Mouse (Mus musculus) neural tube, embryonic 13.5 days (tissue): ENCODE results near the gene Phf20. TPM values are rescaled to one million over a fixed set of nuclear protein-coding genes. Genes with fewer than 3 reads are reported as not detected.

Source experiments
- ATAC-seq: fragments of 200-750 bp; cut with Nextera tagmentation; 2 replicates; pipeline ENCODE4 v1.8.0; 2017; ENCODE audit warnings: low read depth, mild to moderate bottlenecking, moderate TSS enrichment, moderate library complexity
- H3K27ac ChIP-seq: fragments of 300-500 bp; sonication (generic); replicated peaks from 2 replicates; pipeline ENCODE4 v1.5.1; 2015; ENCODE audit warnings: moderate library complexity, mild to moderate bottlenecking, inconsistent platforms
- H3K27me3 ChIP-seq: fragments of 300-500 bp; sonication (generic); 2 replicates; pipeline ENCODE4 v1.6.1; 2015; ENCODE audit warnings: mild to moderate bottlenecking, inconsistent platforms
- H3K36me3 ChIP-seq: fragments of 300-500 bp; sonication (generic); 2 replicates; pipeline ENCODE4 v1.6.1; 2015; ENCODE audit warnings: mild to moderate bottlenecking, inconsistent platforms
- H3K4me1 ChIP-seq: fragments of 300-500 bp; sonication (generic); replicated peaks from 2 replicates; pipeline ENCODE4 v1.6.1; 2015; ENCODE audit warnings: inconsistent platforms
- H3K4me2 ChIP-seq: fragments of 300-500 bp; sonication (generic); 2 replicates; pipeline ENCODE4 v1.6.1; 2015; ENCODE audit warnings: inconsistent platforms, mild to moderate bottlenecking, moderate library complexity
- H3K4me3 ChIP-seq: fragments of 300-500 bp; sonication (generic); 2 replicates; pipeline ENCODE4 v1.5.1; 2015; ENCODE audit warnings: mild to moderate bottlenecking, inconsistent platforms
- H3K9ac ChIP-seq: fragments of 300-500 bp; sonication (generic); 2 replicates; pipeline ENCODE4 v1.6.1; 2015; ENCODE audit warnings: moderate library complexity, mild to moderate bottlenecking, inconsistent platforms
- H3K9me3 ChIP-seq: fragments of 300-500 bp; sonication (generic); 2 replicates; pipeline ENCODE4 v1.6.1; 2016; ENCODE audit warnings: inconsistent platforms
- whole genome bisulfite sequencing: fragments of 180-500 bp; shearing (Covaris S2); methylation state at CpG from one replicate; pipeline ENCODE4 v1.1.7; 2015; 5-methylcytosine and 5-hydroxymethylcytosine counted together
- polyA plus RNA-seq: library from polyadenylated mRNA; unstranded; fragments of >200 nt; fragmentation: Nextera tagmentation; extraction: Ambion mirVana; gene quantifications from 2 replicates; pipeline ENCODE4 v1.2.1, GENCODE M21; 2015

Gene Phf20
- polyA plus RNA-seq, 1 experiment from 2014 or later: 101 TPM

GRCm38 (mm10) chr2:156250761-156251160 lies 54.5 kb downstream of the Phf20 start:
- H3K4me1 ChIP-seq: no peaks in the 10 kb centered on the region
- no peak for ATAC-seq
- H3K9me3 ChIP-seq: no peaks in the 10 kb centered on the region
- no peak overlapping the region for H3K27ac ChIP-seq
- H3K4me2 ChIP-seq: no peak overlapping the region
- no peaks in the 10 kb centered on the region for H3K27me3 ChIP-seq
- no peak overlapping the region for H3K4me3 ChIP-seq
- peaks cover 64% of the 10 kb centered on the region for H3K36me3 ChIP-seq
- H3K9ac ChIP-seq: no peak overlapping the region

GRCm38 (mm10) chr2:156251291-156251690 lies 55.0 kb downstream of the Phf20 start:
- H3K9me3 ChIP-seq: no peaks in the 10 kb centered on the region
- H3K9ac ChIP-seq: no peak overlapping the region
- no peaks in the 10 kb centered on the region for H3K4me1 ChIP-seq
- 100% methylated on average over 1 of the region's 1 CpGs for WGBS
- no peak overlapping the region for H3K27ac ChIP-seq
- no peak overlapping the region for H3K4me2 ChIP-seq
- ATAC-seq: no peak
- H3K36me3 ChIP-seq: peaks cover 67% of the 10 kb centered on the region
- H3K27me3 ChIP-seq: no peaks in the 10 kb centered on the region
- H3K4me3 ChIP-seq: no peak overlapping the region

- peak overlapping the region; percentile 62 for H3K27ac ChIP-seq
- peak; percentile 40; the same call in 1 of the 2 replicates for ATAC-seq
Measured at GRCm38 (mm10) chr2:156257051-156257450, 60.8 kb downstream of the Phf20 start.

DNA sequence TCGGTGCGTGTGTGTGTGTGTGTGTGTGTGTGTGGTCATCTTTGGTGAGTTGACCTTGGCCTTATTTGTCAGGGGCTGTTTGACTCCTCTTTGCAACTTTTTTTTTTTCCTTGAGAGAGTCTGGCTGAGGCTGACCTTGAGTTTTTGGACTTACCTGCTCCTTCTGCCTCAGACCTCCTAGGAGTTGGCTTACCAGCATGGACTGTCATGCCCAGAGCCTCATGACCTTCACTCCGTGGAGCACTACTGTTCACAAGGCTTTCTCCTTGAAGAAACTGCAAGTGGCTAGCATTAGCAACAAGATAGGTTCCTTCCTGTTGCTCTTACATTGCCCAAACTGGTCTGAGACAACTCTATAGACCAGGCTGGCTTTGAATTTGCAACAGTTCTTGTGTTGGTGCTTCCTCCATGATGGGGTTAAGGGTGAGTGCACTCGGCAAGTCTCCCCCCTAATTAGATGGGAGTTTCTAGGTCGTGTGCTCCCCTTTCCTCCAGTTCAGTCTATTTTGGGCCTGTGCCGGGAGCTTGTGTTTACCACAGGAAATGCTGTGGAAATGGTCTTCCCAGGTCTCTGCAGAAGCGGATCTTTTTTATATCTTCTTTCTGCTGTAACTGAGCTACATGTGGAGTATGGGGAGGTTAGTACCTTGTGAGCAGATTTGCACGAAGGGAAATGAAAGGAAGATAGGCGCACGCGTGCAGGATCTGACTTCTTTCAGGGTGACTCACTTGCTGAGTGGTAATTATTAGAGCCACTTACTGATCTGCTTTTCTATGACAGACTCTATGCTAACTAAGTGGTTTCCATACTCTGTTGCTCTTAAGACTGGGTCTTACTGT lies 61.9 kb downstream of the Phf20 start:
- WGBS: 87% methylated on average over 11 of the region's 11 CpGs
- H3K36me3 ChIP-seq: peaks cover 59% of the 10 kb centered on the region
- no peak overlapping the region for H3K4me3 ChIP-seq
- no peak overlapping the region for H3K4me2 ChIP-seq
- ATAC-seq: no peak
- peak overlapping the region; percentile 62; the same call in 1 of the 2 replicates for H3K27ac ChIP-seq
- no peaks in the 10 kb centered on the region for H3K9me3 ChIP-seq
- peaks cover 10% of the 10 kb centered on the region for H3K4me1 ChIP-seq
- H3K27me3 ChIP-seq: no peaks in the 10 kb centered on the region
- H3K9ac ChIP-seq: no peak overlapping the region

More at GRCm38 (mm10) chr2:156257051-156257450, 60.8 kb downstream of the Phf20 start:
- Histone ChIP-seq H3K9ac (no peak overlapping the region), H3K4me3 (no peak overlapping the region), H3K27me3 (no peaks in the 10 kb centered on the region), H3K9me3 (no peaks in the 10 kb centered on the region), H3K4me1 (peaks cover 10% of the 10 kb centered on the region), H3K36me3 (peaks cover 68% of the 10 kb centered on the region), H3K4me2 (no peak overlapping the region)
- WGBS: 57% methylated on average over 2 of the region's 2 CpGs

- 88% methylated on average over 2 of the region's 2 CpGs for WGBS
Measured at GRCm38 (mm10) chr2:156260968-156261367, 64.7 kb downstream of the Phf20 start.

DNA sequence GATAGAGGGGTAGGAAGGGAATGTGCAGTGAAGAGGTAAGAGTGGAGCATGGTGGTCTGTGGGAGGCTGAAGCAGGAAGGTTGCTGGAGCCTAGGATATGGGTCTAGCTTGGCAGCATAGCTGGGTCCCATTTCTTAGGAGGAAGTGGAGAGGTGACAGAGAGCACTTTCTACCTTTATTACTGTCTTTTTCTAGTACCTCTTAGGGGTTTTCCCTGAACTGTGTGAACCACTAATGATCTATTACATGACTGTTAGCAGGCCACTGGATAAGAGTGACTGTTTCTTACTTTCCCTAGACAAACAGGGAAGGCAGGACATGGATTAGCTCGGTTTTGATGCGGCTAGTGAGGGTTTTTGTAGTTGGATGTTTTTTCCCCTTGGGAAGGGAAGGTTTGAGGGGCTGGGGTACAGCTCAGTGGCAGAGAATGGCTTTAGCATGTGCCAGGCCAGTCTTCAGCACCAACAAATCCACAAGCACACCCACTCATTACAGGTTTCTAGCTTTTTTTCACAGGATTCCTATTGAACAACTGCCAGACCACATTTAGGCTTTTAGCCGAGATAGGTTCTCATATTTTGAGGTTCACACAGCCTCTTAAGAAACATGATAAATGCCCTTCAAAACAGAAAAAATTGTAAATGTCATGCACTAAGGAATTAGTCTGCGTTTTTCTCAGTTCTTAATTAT lies 67.1 kb downstream of the Phf20 start:
- Histone ChIP-seq H3K27me3 (no peaks in the 10 kb centered on the region), H3K4me1 (no peaks in the 10 kb centered on the region), H3K36me3 (peaks cover 55% of the 10 kb centered on the region), H3K9me3 (no peaks in the 10 kb centered on the region), H3K27ac (no peak overlapping the region), H3K4me3 (no peak overlapping the region), H3K9ac (no peak overlapping the region), H3K4me2 (no peak overlapping the region)
- ATAC-seq: no peak
- 90% methylated on average over 4 of the region's 4 CpGs for WGBS

More at GRCm38 (mm10) chr2:156260968-156261367, 64.7 kb downstream of the Phf20 start:
- Histone ChIP-seq H3K9me3 (no peaks in the 10 kb centered on the region), H3K4me2 (no peak overlapping the region), H3K4me1 (peaks cover 10% of the 10 kb centered on the region), H3K27ac (no peak overlapping the region), H3K27me3 (no peaks in the 10 kb centered on the region), H3K9ac (no peak overlapping the region), H3K4me3 (no peak overlapping the region), H3K36me3 (peaks cover 52% of the 10 kb centered on the region)
- no peak for ATAC-seq

DNA sequence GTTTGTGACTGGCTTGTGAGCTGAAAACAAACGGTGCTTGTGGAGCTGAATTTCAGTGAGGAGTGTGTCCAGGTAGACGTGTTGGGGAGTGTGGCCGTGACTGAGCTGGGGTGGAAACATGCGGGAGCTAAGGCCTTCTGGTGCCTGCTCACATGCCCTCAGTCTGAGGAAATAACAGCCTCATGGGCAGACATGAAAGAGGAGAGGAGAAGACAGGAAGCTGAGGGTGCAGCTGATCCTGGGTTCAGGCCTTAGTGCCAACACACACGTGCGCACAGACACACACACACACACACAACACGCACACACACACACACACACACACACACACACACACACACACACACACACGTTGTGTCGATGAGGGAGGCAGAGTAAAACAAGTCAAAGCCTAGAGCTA lies 71.4 kb downstream of the Phf20 start:
- no peak overlapping the region for H3K4me3 ChIP-seq
- no peak overlapping the region for H3K27ac ChIP-seq
- H3K4me2 ChIP-seq: no peak overlapping the region
- ATAC-seq: no peak
- 94% methylated on average over 9 of the region's 9 CpGs for WGBS
- no peaks in the 10 kb centered on the region for H3K4me1 ChIP-seq
- H3K36me3 ChIP-seq: peaks cover 37% of the 10 kb centered on the region
- H3K9ac ChIP-seq: no peak overlapping the region
- H3K9me3 ChIP-seq: no peaks in the 10 kb centered on the region
- H3K27me3 ChIP-seq: no peaks in the 10 kb centered on the region

DNA sequence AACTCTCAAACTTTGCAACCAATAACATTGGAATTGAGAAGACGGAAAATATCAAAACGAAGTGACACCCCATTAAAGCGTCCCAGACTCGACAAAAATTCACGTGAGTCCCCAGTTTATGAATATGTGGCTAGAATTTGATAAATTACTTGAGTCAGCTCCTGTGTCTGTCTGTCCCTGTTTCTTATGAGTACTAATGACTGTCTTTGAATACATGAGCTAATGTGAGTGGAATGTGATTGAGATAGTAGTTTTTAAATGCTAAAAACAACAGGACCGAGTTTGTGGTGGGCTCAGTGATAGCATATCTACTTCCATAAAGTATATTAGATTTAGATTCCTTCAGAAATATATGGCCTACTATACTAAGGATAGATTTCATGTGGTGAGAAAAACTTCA lies 76.3 kb downstream of the Phf20 start:
- no peak overlapping the region for H3K27ac ChIP-seq
- no peak overlapping the region for H3K4me3 ChIP-seq
- no peaks in the 10 kb centered on the region for H3K4me1 ChIP-seq
- H3K4me2 ChIP-seq: no peak overlapping the region
- H3K9me3 ChIP-seq: no peaks in the 10 kb centered on the region
- H3K36me3 ChIP-seq: peaks cover 50% of the 10 kb centered on the region
- no peaks in the 10 kb centered on the region for H3K27me3 ChIP-seq
- no peak for ATAC-seq
- WGBS: 95% methylated on average over 6 of the region's 6 CpGs
- H3K9ac ChIP-seq: no peak overlapping the region

DNA sequence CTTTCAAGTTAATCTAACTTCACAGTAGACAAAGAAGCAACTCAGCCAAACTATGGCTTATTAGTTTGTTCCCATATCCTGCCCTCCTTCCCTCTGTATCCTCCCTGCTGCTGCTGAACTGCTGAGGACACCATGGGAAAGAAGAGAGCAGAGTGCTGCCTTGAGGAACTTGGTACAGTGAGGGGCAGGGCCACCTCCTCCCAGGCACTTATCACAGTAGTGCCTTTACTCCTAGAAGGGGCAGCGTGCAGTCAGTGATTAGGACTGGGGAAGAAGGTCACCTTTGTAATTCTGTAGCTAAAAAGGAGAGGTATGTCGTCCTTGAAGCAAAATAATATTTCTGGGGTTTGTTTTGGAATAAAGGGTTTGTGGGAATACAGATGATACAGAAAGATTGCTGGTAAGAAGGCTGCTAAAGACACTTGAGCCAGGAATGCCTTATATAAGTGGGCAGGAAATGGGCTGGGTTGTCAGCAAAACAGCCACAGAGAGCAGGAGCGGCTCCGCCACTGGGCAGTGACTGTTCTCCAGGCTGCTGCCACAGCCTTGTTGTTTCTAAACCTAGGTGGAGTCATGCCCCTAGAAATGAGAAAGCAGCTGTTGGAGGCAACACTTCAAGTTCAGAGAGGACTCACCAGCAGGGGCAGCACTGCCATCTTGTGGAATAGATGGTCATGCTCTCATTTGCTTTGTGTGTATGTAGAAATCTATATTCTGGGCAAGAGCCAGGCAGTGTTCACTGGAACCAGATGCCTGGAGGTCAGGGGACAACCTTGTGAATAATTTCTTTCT lies 82.2 kb downstream of the Phf20 start:
- H3K27ac ChIP-seq: 0 out of 2 replicates have a peak overlapping the region, but pooled peaks have one; percentile 4
- no peaks in the 10 kb centered on the region for H3K4me1 ChIP-seq
- no peak overlapping the region for H3K9ac ChIP-seq
- whole genome bisulfite sequencing: 68% methylated on average over 4 of the region's 4 CpGs
- H3K9me3 ChIP-seq: no peaks in the 10 kb centered on the region
- no peak overlapping the region for H3K4me3 ChIP-seq
- no peaks in the 10 kb centered on the region for H3K27me3 ChIP-seq
- H3K4me2 ChIP-seq: no peak overlapping the region
- H3K36me3 ChIP-seq: peaks cover 43% of the 10 kb centered on the region
- ATAC-seq: peak; percentile 56; the same call in 1 of the 2 replicates

GRCm38 (mm10) chr2:156281227-156281626 lies 85.0 kb downstream of the Phf20 start:
- H3K9ac ChIP-seq: no peak overlapping the region
- no peak for ATAC-seq
- no peak overlapping the region for H3K27ac ChIP-seq
- no peak overlapping the region for H3K4me3 ChIP-seq
- 82% methylated on average over 4 of the region's 4 CpGs for WGBS
- peaks cover 30% of the 10 kb centered on the region for H3K36me3 ChIP-seq
- H3K9me3 ChIP-seq: no peaks in the 10 kb centered on the region
- no peaks in the 10 kb centered on the region for H3K4me1 ChIP-seq
- H3K27me3 ChIP-seq: no peaks in the 10 kb centered on the region
- H3K4me2 ChIP-seq: no peak overlapping the region

GRCm38 (mm10) chr2:156285161-156285560 lies 88.9 kb downstream of the Phf20 start:
- ATAC-seq: no peak
- Histone ChIP-seq H3K4me3 (no peak overlapping the region), H3K4me1 (0 out of 2 replicates have a peak, but pooled peaks cover 3% of the 10 kb centered on the region), H3K27me3 (no peaks in the 10 kb centered on the region), H3K9me3 (no peaks in the 10 kb centered on the region), H3K9ac (no peak overlapping the region), H3K36me3 (peaks cover 44% of the 10 kb centered on the region), H3K27ac (no peak overlapping the region), H3K4me2 (no peak overlapping the region)
- WGBS: 82% methylated on average over 2 of the region's 2 CpGs

GRCm38 (mm10) chr2:156286733-156287132 lies 90.5 kb downstream of the Phf20 start:
- ATAC-seq: no peak
- H3K4me3 ChIP-seq: no peak overlapping the region
- no peak overlapping the region for H3K9ac ChIP-seq
- 0 out of 2 replicates have a peak, but pooled peaks cover 3% of the 10 kb centered on the region for H3K4me1 ChIP-seq
- H3K27me3 ChIP-seq: no peaks in the 10 kb centered on the region
- peaks cover 46% of the 10 kb centered on the region for H3K36me3 ChIP-seq
- 97% methylated on average over 4 of the region's 4 CpGs for WGBS
- H3K9me3 ChIP-seq: no peaks in the 10 kb centered on the region
- H3K4me2 ChIP-seq: no peak overlapping the region
- no peak overlapping the region for H3K27ac ChIP-seq
